27 mouse cellular contexts compared by ENCODE assay signal in genomic region chr2:163084519-163084918, GRCm38 (mm10). TPM values are rescaled to one million over a fixed set of nuclear protein-coding genes. Genes with fewer than 3 reads are reported as not detected.
DNase-seq lines count a peak whose midpoint lies in the region; ATAC-seq and TF ChIP-seq lines count a peak whose summit lies in the region.
"Had no signal": no experiment of that assay in that cellular context is flagged by ENCODE, and none has a peak within 500 bp of the region (broad histone marks: within the 10 kb centered on the region; RNA-seq: fewer than 3 reads in every experiment).

No protein-coding gene starts in this region.

- peak; percentile 54 for DNase-seq in midbrain, embryonic 11.5 days (ENCODE audit: low spot score, missing footprints)
- DNase-seq in ES-E14 (ENCODE audit: low read depth, low spot score) (no peak), ZHBTc4 (ENCODE audit: low read depth, low spot score) (peak; percentile 71)
- DNase-seq in left cerebral cortex, adult 9 months (ENCODE audit: low spot score in 2 of 2): no peak
- DNase-seq: adrenal gland, adult 8-10 months; adrenal gland, postnatal 14 days; adrenal gland, postnatal 36 days; B cell, adult 2 months; cerebellum, adult 11-12 months; cerebellum, adult 2 months; cerebellum, adult 9-10 months; cerebellum, postnatal 10 days; cerebellum, postnatal 25 days had no signal

- no peak overlapping the region for H3K9ac ChIP-seq in midbrain, embryonic 11.5 days (ENCODE audit: low read length)
- no peak overlapping the region for H3K9ac ChIP-seq in midbrain, embryonic 16.5 days (ENCODE audit: low read depth, low read length)
- H3K9ac ChIP-seq in ES-Bruce4 (ENCODE audit: low read depth, poor library complexity, severe bottlenecking) (no peak overlapping the region), ES-E14 (ENCODE audit: insufficient read depth, low read depth, low read length, poor library complexity, severe bottlenecking) (no peak overlapping the region)
- H3K9ac ChIP-seq: embryonic facial prominence, embryonic 12.5 days; forebrain, embryonic 12.5 days had no signal

- H3K27me3 ChIP-seq in midbrain, embryonic 11.5 days (ENCODE audit: control insufficient read depth, insufficient read depth, low read length): no peaks in the 10 kb centered on the region
- H3K27me3 ChIP-seq in midbrain, embryonic 16.5 days (ENCODE audit: control insufficient read depth, insufficient read depth, low read depth, low read length): no peaks in the 10 kb centered on the region
- no peaks in the 10 kb centered on the region for H3K27me3 ChIP-seq in ES-Bruce4 (ENCODE audit: control insufficient read depth, insufficient read depth, low read length, poor library complexity, severe bottlenecking)
- H3K27me3 ChIP-seq: CH12.LX; embryonic facial prominence, embryonic 12.5 days; forebrain, embryonic 12.5 days had no signal

- no peak for TF ChIP-seq POLR2A in ES-Bruce4 (IDR thresholded peaks at IDR 0.05; ENCODE audit: insufficient read depth, low read length)

- no peak for ATAC-seq in midbrain, embryonic 11.5 days (ENCODE audit: low FRiP score)
- ATAC-seq in midbrain, embryonic 16.5 days: no peak
- ATAC-seq in activated CD4-positive, CD25-positive, alpha-beta regulatory T cell, adult 4 months: no peak
- ATAC-seq: CD4-positive, CD25-positive, alpha-beta regulatory T cell, adult 4 months; forebrain, embryonic 14.5 days; forebrain, embryonic 16.5 days had no signal

- in situ Hi-C loops in ES-E14 (cut with MboI; ENCODE audit: low sequenced_read_pairs in 2 of 2, unreplicated experiment in 2 of 2): no loop called here

- H3K9me3 ChIP-seq in midbrain, embryonic 11.5 days (ENCODE audit: control insufficient read depth, low read length): no peaks in the 10 kb centered on the region
- no peaks in the 10 kb centered on the region for H3K9me3 ChIP-seq in midbrain, embryonic 16.5 days (replicated peaks; ENCODE audit: control insufficient read depth, low read length, poor library complexity, severe bottlenecking)
- H3K9me3 ChIP-seq in ES-Bruce4 (replicated peaks; ENCODE audit: control insufficient read depth, insufficient read depth, low read length, poor library complexity, severe bottlenecking) (no peaks in the 10 kb centered on the region), ES-E14 (ENCODE audit: control insufficient read depth, insufficient read depth, low read depth, low read length) (no peaks in the 10 kb centered on the region)
- H3K9me3 ChIP-seq: embryonic facial prominence, embryonic 10.5 days; embryonic facial prominence, embryonic 12.5 days; forebrain, embryonic 12.5 days had no signal

- 91% methylated on average over 3 of the region's 3 CpGs for WGBS in midbrain, embryonic 11.5 days
- WGBS in midbrain, embryonic 16.5 days: 98% methylated on average over 3 of the region's 3 CpGs

- H3K4me3 ChIP-seq in midbrain, embryonic 11.5 days (ENCODE audit: low read depth, low read length): no peak overlapping the region
- H3K4me3 ChIP-seq in midbrain, embryonic 16.5 days (ENCODE audit: low read depth, low read length): no peak overlapping the region
- H3K4me3 ChIP-seq in ES-Bruce4 (ENCODE audit: low read depth, low read length) (no peak overlapping the region), ES-E14 (ENCODE audit: insufficient read depth in 1 of 2, low read depth in 1 of 2, low read length in 2 of 2, poor library complexity in 1 of 2, severe bottlenecking in 1 of 2) (no peak overlapping the region)
- H3K4me3 ChIP-seq: embryonic facial prominence, embryonic 10.5 days; embryonic facial prominence, embryonic 12.5 days; forebrain, embryonic 12.5 days had no signal

- no peaks in the 10 kb centered on the region for H3K4me1 ChIP-seq in midbrain, embryonic 11.5 days (ENCODE audit: control insufficient read depth, insufficient read depth, low read length)
- no peaks in the 10 kb centered on the region for H3K4me1 ChIP-seq in midbrain, embryonic 16.5 days (ENCODE audit: control insufficient read depth, insufficient read depth, low read length)
- H3K4me1 ChIP-seq in ES-Bruce4 (ENCODE audit: control insufficient read depth, insufficient read depth, low read length) (no peaks in the 10 kb centered on the region), ES-E14 (ENCODE audit: control insufficient read depth in 2 of 2, insufficient read depth in 2 of 2, low read length in 2 of 2, poor library complexity in 1 of 2) (peaks cover 0 to 17% of the 10 kb centered on the region in 2 experiments; a peak in 1 of 4 replicates)
- H3K4me1 ChIP-seq: embryonic facial prominence, embryonic 10.5 days; embryonic facial prominence, embryonic 12.5 days; forebrain, embryonic 12.5 days had no signal

- no peak for TF ChIP-seq EP300 in ES-Bruce4 (IDR thresholded peaks at IDR 0.05; ENCODE audit: insufficient read depth, low read depth, low read length)

- H3K4me2 ChIP-seq in midbrain, embryonic 11.5 days: no peak overlapping the region
- H3K4me2 ChIP-seq in midbrain, embryonic 16.5 days (ENCODE audit: low read length): no peak overlapping the region
- H3K4me2 ChIP-seq: embryonic facial prominence, embryonic 12.5 days; forebrain, embryonic 12.5 days had no signal

- H3K36me3 ChIP-seq in midbrain, embryonic 11.5 days (ENCODE audit: control insufficient read depth, insufficient read depth, low read length): peaks cover 4% of the 10 kb centered on the region; the same call in 1 of the 2 replicates
- no peaks in the 10 kb centered on the region for H3K36me3 ChIP-seq in midbrain, embryonic 16.5 days (ENCODE audit: control insufficient read depth, insufficient read depth, low read length)
- H3K36me3 ChIP-seq in ES-Bruce4 (ENCODE audit: control insufficient read depth, insufficient read depth, low read length, poor library complexity, severe bottlenecking): peaks cover 53% of the 10 kb centered on the region
- peaks cover 45% of the 10 kb centered on the region for H3K36me3 ChIP-seq in ES-E14 (ENCODE audit: control insufficient read depth, insufficient read depth, low read length, poor library complexity, severe bottlenecking)

- TF ChIP-seq CTCF in ES-Bruce4 (IDR thresholded peaks at IDR 0.05; ENCODE audit: low read depth, low read length): no peak

- H3K27ac ChIP-seq in midbrain, embryonic 11.5 days (ENCODE audit: low read depth, low read length): no peak overlapping the region
- H3K27ac ChIP-seq in midbrain, embryonic 16.5 days (ENCODE audit: low read length): no peak overlapping the region
- H3K27ac ChIP-seq in ES-Bruce4 (ENCODE audit: insufficient read depth, low read length) (peak overlapping the region; percentile 8), ES-E14 (ENCODE audit: insufficient read depth, low read depth, low read length, poor library complexity, severe bottlenecking) (0 out of 2 replicates have a peak overlapping the region, but pooled peaks have one; percentile 56)
- H3K27ac ChIP-seq: embryonic facial prominence, embryonic 10.5 days; embryonic facial prominence, embryonic 12.5 days; forebrain, embryonic 12.5 days had no signal

TF ChIP-seq in ES-E14, 5 proteins besides CTCF, POLR2A, EP300 and RAD21:
- no peak for TF ChIP-seq MAFK (IDR thresholded peaks at IDR 0.05; ENCODE audit: insufficient read depth, low read depth, low read length)
- TF ChIP-seq ZNF384 (IDR thresholded peaks at IDR 0.05; ENCODE audit: low read depth, low read length): no peak
- no peak for TF ChIP-seq ZC3H11A (IDR thresholded peaks at IDR 0.05; ENCODE audit: borderline replicate concordance, low read depth, low read length)

RNA-seq across cellular contexts. Expression of gene Gtsf1l, which starts 3.1 kb away (rescaled TPM):
- not detected in 2 replicates for polyA plus RNA-seq in midbrain, embryonic 11.5 days (2014; fragmentation: Nextera tagmentation; extraction: Ambion mirVana)
- polyA plus RNA-seq in midbrain, embryonic 16.5 days (2015; fragmentation: Nextera tagmentation; extraction: Ambion mirVana): not detected in 2 replicates
- polyA plus RNA-seq in ES-Bruce4 (2011; ENCODE audit: insufficient read depth, insufficient read length, low read depth, missing spikeins): 34.9 and 36.3 TPM in 2 replicates
- 25.7 and 30.8 TPM in 2 replicates for total RNA-seq in ES-E14 (2012; rRNA removed)
- polyA plus RNA-seq in activated CD4-positive, CD25-positive, alpha-beta regulatory T cell, adult 4 months (2017; shearing (Covaris generic)): not detected
- total RNA-seq: adrenal gland, adult 18-20 months; adrenal gland, adult 8-10 months; adrenal gland, postnatal 14 days; adrenal gland, postnatal 36 days; CH12.LX; MEL had no signal
- polyA plus RNA-seq: CD4-positive, CD25-positive, alpha-beta regulatory T cell, adult 4 months; cerebellum, adult 2 months; cortical plate, adult 2 months; embryonic facial prominence, embryonic 10.5 days; embryonic facial prominence, embryonic 12.5 days; embryonic facial prominence, embryonic 14.5 days; forebrain, embryonic 12.5 days; forebrain, embryonic 16.5 days had no signal

RNA-seq across cellular contexts. Expression of gene Mybl2, which starts 30.0 kb away (rescaled TPM):
- polyA plus RNA-seq in midbrain, embryonic 11.5 days (2014; fragmentation: Nextera tagmentation; extraction: Ambion mirVana): 25.7 and 29.8 TPM in 2 replicates
- polyA plus RNA-seq in midbrain, embryonic 16.5 days (2015; fragmentation: Nextera tagmentation; extraction: Ambion mirVana): 1.9 and 3.9 TPM in 2 replicates
- polyA plus RNA-seq in ES-Bruce4 (2011; ENCODE audit: insufficient read depth, insufficient read length, low read depth, missing spikeins): 471 and 519 TPM in 2 replicates
- 281 and 391 TPM in 2 replicates for total RNA-seq in ES-E14 (2012; rRNA removed)
- 1 to 10 TPM; 3.2 to 4.7 TPM for polyA plus RNA-seq in activated CD4-positive, CD25-positive, alpha-beta regulatory T cell, adult 4 months (2017; shearing (Covaris generic))

Comparison
In these comparisons a context has a peak if more than half of its experiments do, and no peak if none do; other contexts are left out.
1. DNase-seq: peak in midbrain, embryonic 11.5 days (single experiment) and ZHBTc4 (single experiment); none in ES-E14 (single experiment) and left cerebral cortex, adult 9 months (0 of 2).
2. H3K27ac ChIP-seq: peak in ES-Bruce4 (single experiment) and ES-E14 (single experiment); none in midbrain, embryonic 11.5 days (single experiment) and midbrain, embryonic 16.5 days (single experiment).
3. RNA of gene Gtsf1l, which starts 3.1 kb away (polyA plus RNA-seq): 34.9 to 36.3 TPM in ES-Bruce4; not detected in midbrain, embryonic 11.5 days, not detected in midbrain, embryonic 16.5 days and not detected in activated CD4-positive, CD25-positive, alpha-beta regulatory T cell, adult 4 months; every median in the first group is over 10 times any median in the second.
4. RNA of gene Mybl2, which starts 30.0 kb away (polyA plus RNA-seq): 471 to 519 TPM in ES-Bruce4; 25.7 to 29.8 TPM in midbrain, embryonic 11.5 days, 3.2 to 4.7 TPM in activated CD4-positive, CD25-positive, alpha-beta regulatory T cell, adult 4 months and 1.9 to 3.9 TPM in midbrain, embryonic 16.5 days; every median in the first group is over 10 times any median in the second.